Mouse (Mus musculus): ENCODE data around the gene Gga1.

GRCm38 (mm10) chr15:78840751-78841150 lies 36.2 kb upstream of the Gga1 start:
- TF ChIP-seq CTCF (IDR thresholded peaks at IDR 0.05; ENCODE audit: extremely low read depth, insufficient read length, insufficient replicate concordance, low read depth, low read length) (no peak), POLR2A (IDR thresholded peaks at IDR 0.05; ENCODE audit: low read depth, low read length) (no peak)
